Mouse (Mus musculus) adrenal gland, adult 8-10 months (tissue): ENCODE data around the gene Zfp575. TPM values are rescaled to one million over a fixed set of nuclear protein-coding genes. Genes with fewer than 3 reads are reported as not detected.

ENCODE experiments used
- DNase-seq: peaks from one replicate; pipeline ENCODE4 v3.0.0; 2022
- total RNA-seq, 4 experiments: library from RNA; stranded (reverse); gene quantifications; 2 replicates each; pipeline ENCODE4 v1.2.4; 2022

Gene Zfp575
- total RNA-seq, 4 experiments from 2014 or later: 0.20 to 0.59 (median 0.38) TPM

- no peak for DNase-seq
Observed at GRCm38 (mm10) chr7:24563191-24563836, 24.1 kb downstream of the Zfp575 start.

DNA sequence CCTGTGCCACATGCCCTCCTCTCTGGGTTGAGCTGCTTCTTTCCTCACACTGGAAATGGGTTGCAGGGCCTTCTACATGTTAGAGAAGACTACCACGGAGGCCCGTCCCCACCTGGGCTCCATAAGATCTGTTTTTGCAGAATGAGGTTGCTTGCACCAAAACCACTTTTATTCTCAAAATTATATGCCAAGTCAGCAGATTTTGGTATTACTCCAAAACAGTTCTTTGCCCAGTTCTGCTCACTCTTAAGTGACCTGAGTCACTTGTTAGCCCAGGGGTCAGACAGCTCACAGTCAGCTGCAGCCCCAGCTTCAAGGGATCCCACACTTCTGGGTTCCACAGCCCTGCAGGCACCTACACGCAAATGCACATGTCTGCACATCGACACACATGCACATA is 26.0 kb downstream of the Zfp575 start:
- no peak for DNase-seq

GRCm38 (mm10) chr7:24555786-24556185 is 31.7 kb downstream of the Zfp575 start:
- no peak for DNase-seq

DNA sequence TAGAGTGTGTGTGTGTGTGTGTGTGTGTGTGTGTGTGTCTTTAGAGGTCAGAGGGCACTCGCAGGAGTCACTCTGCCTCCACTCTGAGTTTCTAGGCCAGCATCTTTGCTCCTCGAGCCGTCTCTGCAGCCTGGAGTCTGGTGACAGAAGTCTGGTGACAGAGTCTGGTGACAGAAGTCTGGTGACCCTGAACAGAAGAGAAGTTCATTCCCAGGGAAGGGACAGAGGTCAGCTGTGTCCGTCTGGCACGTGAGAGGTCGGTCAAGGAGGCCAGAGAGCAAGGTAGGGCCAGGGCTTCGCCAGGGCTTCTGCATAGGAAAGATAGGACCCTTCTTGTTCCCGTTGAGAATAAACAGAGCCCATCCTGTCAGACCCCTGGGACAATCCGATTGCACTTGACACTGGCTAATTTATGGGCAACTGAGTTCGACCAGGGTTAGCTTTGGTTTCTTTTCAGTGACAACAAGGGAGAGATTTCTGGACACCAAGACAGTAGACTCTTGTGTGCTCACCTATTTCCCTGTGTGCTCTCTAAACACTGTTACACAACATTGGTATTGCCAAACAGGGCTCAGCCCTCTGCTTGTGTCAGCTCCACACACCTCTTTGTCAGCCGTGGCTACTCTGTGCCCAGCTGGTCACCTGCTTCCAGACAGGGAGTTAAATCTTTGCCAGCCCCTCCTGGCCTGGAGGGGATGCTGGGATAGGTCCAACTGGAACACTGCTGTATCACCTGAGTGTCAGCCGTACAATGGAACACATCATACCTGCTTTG is 35.3 kb downstream of the Zfp575 start:
- DNase-seq: no peak

DNA sequence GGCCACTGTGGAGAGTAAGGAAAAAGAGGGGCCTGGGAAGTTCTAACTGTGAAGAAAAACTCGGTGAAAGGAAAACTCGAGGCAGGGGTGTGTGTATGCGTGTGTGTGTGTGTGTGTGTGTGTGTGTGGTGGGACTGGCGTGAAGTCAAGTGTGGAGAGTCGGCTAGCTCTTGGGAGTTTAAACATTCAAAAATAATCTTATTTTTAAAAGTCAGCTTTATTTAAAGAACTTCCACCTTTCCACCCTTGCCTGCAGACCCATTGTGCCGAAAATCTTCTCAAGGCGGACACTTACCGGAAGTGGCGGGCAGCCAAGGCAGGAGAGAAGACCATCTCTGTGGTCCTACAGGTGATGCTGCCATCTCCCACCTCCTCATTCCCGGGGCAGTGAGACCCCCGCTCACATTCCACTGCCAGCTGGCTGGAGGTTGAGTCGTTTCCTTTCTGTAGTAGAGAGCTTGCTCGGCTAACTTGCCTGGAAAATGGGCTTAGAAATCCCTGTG is 39.9 kb downstream of the Zfp575 start:
- DNase-seq: no peak

DNA sequence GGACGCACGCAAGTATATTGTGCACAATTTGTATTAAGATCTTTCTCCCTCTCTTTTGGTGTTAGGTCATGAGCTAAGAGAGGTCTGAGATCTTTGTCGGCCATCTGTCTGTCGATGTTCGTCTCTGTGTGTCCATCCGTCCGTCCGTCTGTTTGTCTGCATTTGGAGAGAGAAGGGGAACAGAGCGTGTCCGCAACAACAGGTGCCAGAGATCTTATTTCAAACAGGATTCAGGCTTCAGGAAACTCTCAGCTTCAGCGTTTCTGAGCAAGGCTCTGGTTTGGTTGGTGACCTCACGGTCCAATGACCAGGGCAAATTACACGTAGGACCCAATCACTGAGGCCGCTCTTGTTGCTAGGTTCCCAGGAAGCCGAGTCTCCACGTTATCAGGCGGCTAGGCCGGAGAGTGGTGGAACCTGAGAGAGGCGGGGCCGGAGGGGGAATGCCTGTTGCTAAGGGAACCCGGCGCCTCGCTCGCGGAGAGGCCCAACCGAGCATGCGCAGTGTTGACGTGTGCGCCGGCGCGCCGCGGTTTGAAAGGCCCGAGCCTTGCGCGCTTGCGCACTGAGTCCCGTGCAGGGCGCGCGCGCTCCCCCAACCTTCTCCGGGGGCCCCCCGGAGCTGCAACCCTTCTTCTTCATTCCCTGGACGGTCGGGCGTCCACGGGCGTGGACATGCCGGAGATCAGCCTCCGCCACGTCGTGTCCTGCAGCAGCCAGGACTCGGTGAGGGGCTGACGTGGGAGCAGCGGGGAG is 40.6 kb downstream of the Zfp575 start:
- DNase-seq: peak; percentile 100

DNA sequence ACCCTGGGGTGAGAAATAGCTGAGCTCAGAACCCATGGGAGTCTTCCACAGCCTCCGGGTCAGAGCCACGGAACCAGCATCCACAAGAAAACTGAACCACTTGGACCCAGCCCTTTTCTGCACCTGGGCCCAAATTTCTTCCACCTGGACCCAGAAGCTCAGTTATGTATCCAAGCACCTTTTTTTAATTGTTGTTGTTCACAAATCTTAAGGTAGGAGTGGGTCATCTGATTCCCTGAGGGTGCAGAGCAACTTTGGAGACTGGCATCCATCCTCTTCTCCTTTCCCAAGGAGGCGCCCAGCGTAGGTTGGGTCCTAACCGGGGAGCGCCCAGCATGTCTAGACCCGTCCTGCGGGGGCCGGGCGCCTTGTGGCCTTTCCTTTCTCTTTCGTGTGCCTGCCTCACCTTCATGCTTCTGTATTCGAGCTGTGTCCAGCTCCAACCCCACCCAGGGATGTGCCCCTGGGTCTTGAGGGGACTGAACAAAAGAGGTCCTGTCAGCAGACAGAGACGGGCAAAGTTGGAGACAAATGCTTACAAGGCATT is 41.3 kb downstream of the Zfp575 start, which contains the start of the genes Pinlyp and Xrcc1:
Gene Pinlyp (minus strand): TSS at position 51 of the 547 bp plus-strand sequence.
Gene Xrcc1 (plus strand): TSS at position 222 of the 547 bp plus-strand sequence.
- no peak for DNase-seq

DNA sequence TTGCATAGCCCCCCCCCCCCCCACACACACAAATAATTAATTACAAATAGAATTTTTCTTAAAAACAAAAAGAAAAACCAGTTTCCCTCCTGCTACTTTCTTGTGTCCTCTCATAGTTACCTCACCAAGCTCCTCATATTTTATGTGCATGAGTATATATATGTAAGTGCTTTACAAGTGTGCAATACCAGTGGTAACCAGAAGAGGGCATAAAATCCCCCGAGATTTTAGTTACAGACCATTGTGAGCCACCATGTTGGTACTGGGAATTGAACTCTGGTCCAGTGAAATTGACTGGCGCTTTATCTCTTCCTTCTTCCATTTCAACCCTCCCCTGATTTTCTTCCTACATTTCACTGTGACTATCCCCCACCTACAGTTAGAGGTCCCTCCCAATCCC is 42.9 kb downstream of the Zfp575 start:
- no peak for DNase-seq

- DNase-seq: no peak
Observed at GRCm38 (mm10) chr7:24539686-24540085, 47.8 kb downstream of the Zfp575 start.

GRCm38 (mm10) chr7:24538701-24539100 is 48.7 kb downstream of the Zfp575 start:
- no peak for DNase-seq

DNA sequence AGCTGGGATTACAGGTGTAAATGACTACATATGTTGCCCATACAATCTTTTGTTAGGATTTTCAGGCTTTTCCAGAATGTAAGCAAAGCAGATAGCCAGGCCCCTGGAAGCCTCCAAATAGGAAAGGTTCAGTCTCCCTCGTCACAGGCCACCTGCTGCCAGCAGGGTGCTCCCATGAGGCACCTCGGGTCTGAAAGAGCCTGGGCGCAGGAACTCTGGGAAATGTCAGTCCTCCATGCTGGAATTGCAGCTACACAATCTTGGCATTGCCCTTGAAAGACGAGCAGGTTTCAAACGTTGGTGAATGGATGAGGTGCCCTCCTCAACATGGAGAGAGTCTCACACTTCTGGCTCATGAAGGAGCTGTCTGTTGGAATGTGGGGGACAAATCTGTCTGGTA is 49.3 kb downstream of the Zfp575 start:
- no peak for DNase-seq

DNA sequence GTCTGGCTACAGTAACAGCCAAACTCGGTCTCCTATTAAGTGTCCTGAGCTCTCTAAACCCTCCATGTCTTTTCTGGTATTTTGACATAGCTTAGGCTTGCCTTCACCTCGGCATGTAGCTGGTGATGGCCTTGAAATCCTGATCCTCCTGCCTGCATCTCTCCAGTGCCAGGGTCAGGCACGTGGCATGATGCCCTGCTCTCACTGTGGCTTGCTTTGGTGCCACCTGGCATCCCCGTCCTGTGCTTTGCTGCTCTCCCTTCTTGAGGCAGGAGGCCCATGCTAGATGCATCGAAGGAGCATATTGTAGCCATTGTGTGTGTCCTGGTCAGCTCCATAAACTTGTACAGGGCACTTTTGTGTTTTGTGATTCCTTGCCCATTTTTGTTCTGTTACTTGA is 49.9 kb downstream of the Zfp575 start:
- DNase-seq: no peak

- DNase-seq: no peak
Observed at GRCm38 (mm10) chr7:24537081-24537480, 50.4 kb downstream of the Zfp575 start.

DNA sequence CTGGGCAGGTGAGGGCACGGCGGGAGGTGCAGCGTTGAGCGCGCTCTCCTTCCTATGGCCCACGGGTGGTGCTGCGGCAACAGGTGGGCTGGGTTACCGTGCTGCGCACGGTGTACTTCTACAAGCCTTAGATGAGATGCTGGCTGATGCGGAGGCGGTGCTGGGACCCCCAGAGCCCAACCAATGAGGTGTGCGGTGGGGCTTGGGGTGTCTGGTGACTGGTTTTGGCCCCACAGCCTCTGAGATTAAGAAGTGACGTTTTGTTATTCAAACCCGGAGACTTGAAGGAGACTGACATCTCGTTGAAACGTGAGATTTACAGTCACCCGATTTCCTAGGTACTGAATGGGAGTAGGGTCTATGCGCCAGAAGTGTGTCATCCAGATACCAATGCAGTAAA is 53.1 kb downstream of the Zfp575 start:
- DNase-seq: no peak

Other genes with a start within 250 kb of the Zfp575 start
- not detected for gene Lypd5, start 238.4 kb downstream of the Zfp575 start, total RNA-seq
- gene Kcnn4, start 217.4 kb downstream of the Zfp575 start, total RNA-seq: 1 to 10 TPM in 2 of 4 experiments, under 1 TPM in 2; 0.70 to 2.0 (median 1.2) TPM
- 10 to 100 TPM; 20.2 to 39.0 (median 25.9) TPM for gene Smg9, start 188.0 kb downstream of the Zfp575 start, total RNA-seq
- not detected for gene Irgc1, start 135.3 kb downstream of the Zfp575 start, total RNA-seq
- gene Plaur, start 125.2 kb downstream of the Zfp575 start, total RNA-seq: 10 to 100 TPM in 3 of 4 experiments, 1 to 10 TPM in 1; 9.6 to 19.2 (median 10.2) TPM
- 1 to 10 TPM; 3.1 to 4.7 (median 4.1) TPM for gene Cadm4, start 105.6 kb downstream of the Zfp575 start, total RNA-seq
- gene Zfp428, start 80.6 kb downstream of the Zfp575 start, total RNA-seq: 1 to 10 TPM; 4.9 to 7.3 (median 5.6) TPM
- gene AC161166.1, start 75.2 kb downstream of the Zfp575 start, total RNA-seq: not detected
- gene Irgq, start 57.0 kb downstream of the Zfp575 start, total RNA-seq: 10 to 100 TPM; 26.7 to 30.9 (median 27.8) TPM
- not detected for gene Pinlyp, start 41.5 kb downstream of the Zfp575 start, total RNA-seq
- 10 to 100 TPM; 39.2 to 55.5 (median 46.6) TPM for gene Xrcc1, start 41.4 kb downstream of the Zfp575 start, total RNA-seq
- 10 to 100 TPM; 32.4 to 44.0 (median 39.1) TPM for gene Ethe1, start 98 bp downstream of the Zfp575 start, total RNA-seq
- 10 to 100 TPM in 2 of 4 experiments, 1 to 10 TPM in 2; 6.2 to 12.9 (median 9.9) TPM for gene Phldb3, start 23.1 kb upstream of the Zfp575 start, total RNA-seq
- gene Lypd3, start 48.9 kb upstream of the Zfp575 start, total RNA-seq: under 1 TPM in 3 of 4 experiments, not detected in 1; 0.34 to 0.96 (median 0.66) TPM
- gene Tex101, start 89.0 kb upstream of the Zfp575 start, total RNA-seq: not detected
- gene BC049730, start 121.6 kb upstream of the Zfp575 start, total RNA-seq: not detected
- gene Gm4763, start 139.3 kb upstream of the Zfp575 start, total RNA-seq: not detected
- under 1 TPM in 2 of 4 experiments, not detected in 2; 0.14 to 0.15 TPM for gene Cd177, start 172.7 kb upstream of the Zfp575 start, total RNA-seq
- under 1 TPM in 1 of 4 experiments, not detected in 3; 0.23 TPM for gene Ceacam10, start 189.6 kb upstream of the Zfp575 start, total RNA-seq